Mouse (Mus musculus) cerebellum, adult 2 months (tissue): ENCODE measurements at regions not wholly inside any gene's neighbourhood (a gene's known extent, or its start where the extent isn't known, plus 50 kb on each side); places are given as distances from the start of the nearest gene placed in this dataset.

Experiments used
- CTCF ChIP-seq: fragments of 200-500 bp; IDR thresholded peaks from 2 replicates; pipeline ENCODE4 v1.5.1; 2011; ENCODE audit warnings: low read depth, mild to moderate bottlenecking, control low read depth, low read length, moderate library complexity, borderline replicate concordance; ENCODE audit not compliant: insufficient read depth
- POLR2A ChIP-seq: fragments of 200-500 bp; IDR thresholded peaks from 2 replicates; pipeline ENCODE4 v1.6.1; 2011; ENCODE audit warnings: low read length, control low read depth, borderline replicate concordance; ENCODE audit not compliant: insufficient read depth

- TF ChIP-seq POLR2A: no peak
- no peak for TF ChIP-seq CTCF
These were observed 430.6 kb upstream of the Ubash3b start for GRCm38 (mm10) chr9:41592101-41592500.
